Mouse (Mus musculus) heart, embryonic 11.5 days (tissue): ENCODE results near the gene Cd52. TPM values are rescaled to one million over a fixed set of nuclear protein-coding genes. Genes with fewer than 3 reads are reported as not detected.
A peak's percentile ranks its signal among the peaks of the same experiment; 100 is the strongest.

Experiments used
- ATAC-seq: fragments of 200-750 bp; cut with Nextera tagmentation; replicated peaks from 2 replicates; pipeline ENCODE4 v1.8.0; 2017; ENCODE audit warnings: moderate library complexity; ENCODE audit not compliant: insufficient number of reproducible peaks, low FRiP score, low TSS enrichment
- H3K27ac ChIP-seq: fragments of 300-500 bp; sonication (generic); 2 replicates; pipeline ENCODE4 v1.5.1; 2014; ENCODE audit warnings: mild to moderate bottlenecking, low read depth, low read length
- H3K27me3 ChIP-seq: fragments of 300-500 bp; sonication (generic); 2 replicates; pipeline ENCODE4 v1.6.1; 2014; ENCODE audit warnings: mild to moderate bottlenecking, low read length, mixed read lengths; ENCODE audit not compliant: control insufficient read depth, insufficient read depth
- H3K36me3 ChIP-seq: fragments of 300-500 bp; sonication (generic); 2 replicates; pipeline ENCODE4 v1.6.1; 2014; ENCODE audit warnings: mild to moderate bottlenecking, low read length, moderate library complexity, mixed read lengths; ENCODE audit not compliant: control insufficient read depth, insufficient read depth
- H3K4me1 ChIP-seq: fragments of 300-500 bp; sonication (generic); 2 replicates; pipeline ENCODE4 v1.6.1; 2014; ENCODE audit warnings: low read length; ENCODE audit not compliant: control insufficient read depth, insufficient read depth
- H3K4me2 ChIP-seq: fragments of 300-500 bp; sonication (generic); 2 replicates; pipeline ENCODE4 v1.6.1; 2014; ENCODE audit warnings: mild to moderate bottlenecking, moderate library complexity
- H3K4me3 ChIP-seq: fragments of 300-500 bp; sonication (generic); 2 replicates; pipeline ENCODE4 v1.5.1; 2014; ENCODE audit warnings: low read depth, low read length
- H3K9ac ChIP-seq: fragments of 300-500 bp; sonication (generic); 2 replicates; pipeline ENCODE4 v1.6.1; 2014; ENCODE audit warnings: mild to moderate bottlenecking, low read depth, low read length, moderate library complexity
- H3K9me3 ChIP-seq: fragments of 300-500 bp; sonication (generic); replicated peaks from 2 replicates; pipeline ENCODE4 v1.6.1; 2016; ENCODE audit warnings: low read length; ENCODE audit not compliant: control insufficient read depth
- WGBS: fragments of 180-500 bp; shearing (Covaris S2); extraction: QIAGEN DNeasy Blood & Tissue Kit; methylation state at CpG from one replicate; pipeline ENCODE4 v1.1.7; 2014; ENCODE audit not compliant: insufficient replicate concordance; 5-methylcytosine and 5-hydroxymethylcytosine counted together
- polyA plus RNA-seq: library from polyadenylated mRNA; unstranded; fragments of >200 nt; fragmentation: Nextera tagmentation; extraction: Ambion mirVana; gene quantifications from 2 replicates; pipeline ENCODE4 v1.2.1, GENCODE M21; 2014

Cd52 gene
- polyA plus RNA-seq, 1 experiment from 2014 or later = 3.9 TPM

DNA sequence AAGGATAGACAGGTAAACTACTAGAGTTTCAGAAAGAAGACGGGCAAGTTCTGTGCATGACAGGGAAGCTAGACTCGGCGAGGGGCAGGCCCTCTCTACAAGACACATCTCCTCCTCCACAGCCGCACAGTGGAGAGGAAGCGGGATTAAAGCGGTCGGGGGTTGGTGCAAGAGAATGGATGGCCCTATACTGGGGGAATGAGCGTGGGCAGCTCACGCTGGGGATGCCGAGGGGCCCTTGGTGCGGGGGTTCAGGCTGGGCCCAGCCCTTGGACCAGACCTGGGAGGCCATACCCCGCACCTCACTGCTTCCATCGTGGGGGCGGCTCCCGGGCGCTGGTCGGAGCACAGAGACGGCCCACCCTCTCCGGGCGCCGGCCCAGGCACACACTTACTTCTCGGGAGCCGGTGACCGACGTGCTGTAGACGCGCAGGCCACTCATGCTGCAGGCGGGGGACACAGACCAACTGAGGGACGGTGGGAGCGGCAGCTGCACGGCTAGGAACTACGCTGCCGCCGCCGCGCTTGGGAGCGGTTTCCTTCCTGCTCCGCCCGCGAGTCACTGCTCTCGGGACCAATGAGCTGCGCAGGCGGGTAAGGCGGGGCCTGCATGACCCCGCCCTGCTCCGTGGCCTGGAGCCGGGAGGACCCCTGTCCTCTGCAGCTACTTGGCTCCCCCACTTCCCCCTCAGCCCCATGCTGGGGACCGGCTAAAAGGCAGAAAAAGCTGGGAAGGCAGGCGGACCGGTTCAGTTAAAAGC lies 33.5 kb upstream of the Cd52 start, which contains the start of gene Sh3bgrl3:
Gene Sh3bgrl3 (minus strand): TSS at position 569 of the 762 bp plus-strand sequence.
- Histone ChIP-seq H3K9me3 (no peaks in the 10 kb centered on the region), H3K36me3 (peaks cover 3% of the 10 kb centered on the region), H3K4me1 (peaks cover 27% of the 10 kb centered on the region), H3K4me2 (peak within 1 kb of the TSS; percentile 81), H3K9ac (peak within 1 kb of the TSS; percentile 89), H3K27ac (peak within 1 kb of the TSS; percentile 86), H3K27me3 (no peaks in the 10 kb centered on the region), H3K4me3 (peak within 1 kb of the TSS; percentile 89)
- ATAC-seq = peak; percentile 85
- WGBS = 0% methylated on average over 50 of the region's 50 CpGs

DNA sequence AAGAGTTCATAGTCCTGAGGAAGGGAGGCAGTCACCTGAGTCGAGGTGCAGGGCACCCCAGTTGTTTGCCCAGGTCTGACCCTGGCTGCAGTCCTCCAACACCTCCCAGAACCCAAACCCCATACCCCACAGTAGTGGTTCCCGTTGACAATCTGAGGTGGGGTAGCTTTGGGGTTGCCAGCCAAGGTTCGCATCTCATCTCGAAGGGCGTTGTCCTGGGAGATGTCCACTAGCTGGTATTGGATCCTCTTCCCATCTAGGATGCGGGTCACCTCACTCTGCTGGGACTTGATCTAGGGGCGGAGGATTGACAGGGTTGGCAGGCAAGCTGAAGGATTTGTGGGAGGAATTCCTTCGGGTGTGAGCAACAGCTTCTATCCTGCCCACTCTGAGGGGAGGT lies 32.9 kb upstream of the Cd52 start:
- ATAC-seq = no peak

DNA sequence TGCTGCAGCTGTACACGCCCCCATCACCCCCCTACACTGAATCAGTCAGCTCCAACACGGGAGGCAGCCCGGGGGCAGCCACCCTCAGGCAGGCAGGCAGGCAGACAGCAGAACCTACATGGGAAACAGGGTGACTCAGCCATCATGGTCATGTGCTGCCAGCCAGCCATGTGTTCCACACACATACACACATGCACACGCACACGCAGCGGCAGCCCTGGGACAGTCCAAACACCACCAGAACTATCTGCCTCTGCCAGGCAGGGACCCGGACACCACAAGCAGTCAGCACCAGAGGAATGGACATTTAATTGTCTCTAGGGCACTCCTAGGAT lies 32.2 kb upstream of the Cd52 start:
- Histone ChIP-seq H3K4me2 (peak overlapping the region; percentile 81; the same call in 1 of the 2 replicates), H3K27me3 (no peaks in the 10 kb centered on the region), H3K9ac (peak overlapping the region; percentile 46; the same call in 1 of the 2 replicates), H3K36me3 (peaks cover 3% of the 10 kb centered on the region), H3K9me3 (no peaks in the 10 kb centered on the region), H3K4me3 (no peak overlapping the region), H3K27ac (no peak overlapping the region), H3K4me1 (peaks cover 24% of the 10 kb centered on the region)
- WGBS = 83% methylated on average over 7 of the region's 7 CpGs
- ATAC-seq = no peak

More for the DNA sequence above, 32.9 kb upstream of the Cd52 start:
- Histone ChIP-seq H3K27ac (peak overlapping the region; percentile 86; the same call in 1 of the 2 replicates), H3K4me3 (peak overlapping the region; percentile 89), H3K27me3 (no peaks in the 10 kb centered on the region), H3K4me2 (peak overlapping the region; percentile 81), H3K9me3 (no peaks in the 10 kb centered on the region), H3K36me3 (peaks cover 3% of the 10 kb centered on the region), H3K4me1 (peaks cover 27% of the 10 kb centered on the region), H3K9ac (peak overlapping the region; percentile 89)
- 55% methylated on average over 8 of the region's 8 CpGs for WGBS

DNA sequence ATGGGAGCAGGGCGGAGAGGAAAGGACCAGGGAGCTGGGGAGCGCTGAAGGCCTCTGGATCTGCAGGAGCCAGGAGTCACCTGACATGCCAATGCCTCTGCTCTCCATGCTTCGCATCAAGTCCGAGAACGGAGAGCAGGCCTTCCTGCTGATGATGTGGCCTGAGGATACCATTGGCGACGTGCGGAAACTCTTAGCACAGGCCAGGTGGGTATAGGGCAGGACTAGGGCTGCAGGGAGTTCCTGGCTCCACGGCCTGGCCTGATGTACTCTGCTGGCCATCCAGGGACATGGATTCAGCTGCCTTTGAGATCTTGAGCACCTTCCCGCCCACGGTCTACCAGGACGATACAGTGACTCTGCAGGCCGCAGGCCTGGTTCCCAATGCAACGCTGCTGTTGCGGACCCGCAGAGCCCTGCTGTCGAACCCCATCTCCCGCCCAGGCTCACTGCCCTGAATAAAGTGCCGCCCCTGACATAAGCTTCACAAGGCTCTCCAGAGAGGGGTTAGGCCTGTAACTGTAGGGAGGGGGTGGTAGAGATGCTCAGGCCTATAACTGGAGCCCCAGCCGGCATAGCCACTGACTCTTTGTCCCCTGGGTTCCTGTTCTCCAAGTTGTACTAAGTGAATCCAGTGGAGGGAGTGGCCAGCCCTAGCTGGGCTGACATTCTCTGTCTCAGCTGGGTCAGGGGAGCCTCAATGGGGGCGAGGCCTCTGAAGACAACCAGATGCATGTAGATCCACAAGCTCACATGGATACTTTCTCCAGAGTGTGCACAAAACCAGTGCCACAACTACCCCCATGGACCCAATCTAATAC lies 31.6 kb upstream of the Cd52 start:
- H3K4me3 ChIP-seq = no peak overlapping the region
- H3K36me3 ChIP-seq = peaks cover 3% of the 10 kb centered on the region
- no peak overlapping the region for H3K4me2 ChIP-seq
- H3K27ac ChIP-seq = no peak overlapping the region
- H3K4me1 ChIP-seq = peaks cover 24% of the 10 kb centered on the region
- H3K9ac ChIP-seq = peak overlapping the region; percentile 43; the same call in 1 of the 2 replicates
- ATAC-seq = no peak
- H3K9me3 ChIP-seq = no peaks in the 10 kb centered on the region
- no peaks in the 10 kb centered on the region for H3K27me3 ChIP-seq
- 80% methylated on average over 21 of the region's 21 CpGs for WGBS

DNA sequence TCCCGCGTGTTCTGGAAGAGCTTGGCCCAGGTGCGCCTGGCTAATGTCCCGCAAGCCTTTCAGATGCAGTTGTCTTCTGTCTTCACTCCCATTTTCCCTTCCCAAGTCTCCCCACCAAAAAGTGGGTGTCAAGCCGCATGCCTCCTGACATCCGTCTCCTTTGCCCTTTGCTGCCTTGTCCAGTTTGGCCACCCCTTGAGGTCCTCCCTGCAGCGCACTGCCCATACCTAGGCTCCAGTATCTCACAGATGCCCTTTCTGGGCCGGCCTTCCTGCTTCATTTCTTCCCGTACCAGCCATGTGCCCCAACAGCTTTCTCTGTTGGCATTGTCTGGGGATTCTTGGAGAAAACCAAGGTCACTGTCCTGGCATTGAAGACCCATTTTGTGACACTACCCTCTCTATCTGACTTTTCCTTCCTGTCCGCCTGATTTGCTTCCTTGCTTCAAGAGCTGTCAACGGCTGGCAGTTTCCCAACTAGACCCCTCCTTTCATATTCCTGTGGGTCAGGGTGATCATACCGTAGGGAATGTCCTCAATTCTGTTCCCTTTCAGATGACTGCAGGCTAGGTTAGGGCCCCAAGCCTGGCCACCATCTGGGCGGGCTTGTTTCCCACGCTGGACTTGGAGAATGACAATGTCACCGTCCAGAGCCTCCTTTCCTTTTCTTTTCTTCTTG lies 30.6 kb upstream of the Cd52 start:
- Histone ChIP-seq H3K27ac (no peak overlapping the region), H3K4me1 (peaks cover 24% of the 10 kb centered on the region), H3K9ac (no peak overlapping the region), H3K9me3 (no peaks in the 10 kb centered on the region), H3K36me3 (no peaks in the 10 kb centered on the region; the same call in 1 of the 2 replicates), H3K27me3 (no peaks in the 10 kb centered on the region), H3K4me2 (no peak overlapping the region), H3K4me3 (no peak overlapping the region)
- no peak for ATAC-seq
- 78% methylated on average over 15 of the region's 15 CpGs for WGBS

DNA sequence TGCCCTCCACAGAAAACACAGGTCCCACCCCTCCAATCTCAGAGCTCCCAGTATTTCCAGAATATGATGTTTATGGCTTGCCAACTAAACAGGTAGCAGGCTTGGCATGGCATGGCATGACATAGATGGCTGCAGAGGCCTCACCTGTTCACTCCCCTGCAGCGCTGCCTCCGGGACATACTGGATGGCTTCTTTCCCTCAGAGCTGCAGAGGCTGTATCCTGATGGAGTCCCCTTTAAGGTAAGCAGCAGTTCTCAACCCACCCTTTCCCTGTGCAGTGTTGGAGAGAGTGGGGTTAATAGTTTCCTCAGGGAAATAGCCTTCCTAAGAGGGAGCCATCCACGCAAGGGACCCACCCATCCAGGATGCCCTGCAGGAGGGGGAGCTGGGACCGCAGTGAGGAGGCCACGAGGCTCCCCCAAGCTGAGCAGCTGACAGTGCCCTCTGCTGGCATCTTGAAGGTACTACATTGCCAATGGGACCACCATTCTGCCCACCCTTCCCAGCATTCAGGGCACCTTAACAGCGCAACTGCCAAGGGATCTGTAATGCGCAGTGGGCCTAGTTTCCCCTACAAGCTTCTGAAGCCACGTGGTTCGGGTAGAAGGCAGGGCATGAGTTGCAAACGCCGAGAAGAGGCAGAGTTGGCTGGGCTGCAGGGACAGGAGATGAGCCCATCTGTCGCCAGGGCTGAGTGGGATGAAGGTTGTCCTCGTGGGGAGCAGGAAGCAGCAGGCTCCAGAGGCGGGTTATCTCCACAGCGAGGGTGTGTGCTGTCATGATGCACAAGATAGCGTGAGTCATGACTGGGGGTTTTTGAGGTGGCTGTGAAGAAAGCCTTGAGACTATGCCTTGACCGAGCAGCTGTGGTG lies 29.0 kb upstream of the Cd52 start:
- H3K9ac ChIP-seq = no peak overlapping the region; the same call in 1 of the 2 replicates
- peak overlapping the region; percentile 27 for H3K4me2 ChIP-seq
- no peaks in the 10 kb centered on the region for H3K9me3 ChIP-seq

DNA sequence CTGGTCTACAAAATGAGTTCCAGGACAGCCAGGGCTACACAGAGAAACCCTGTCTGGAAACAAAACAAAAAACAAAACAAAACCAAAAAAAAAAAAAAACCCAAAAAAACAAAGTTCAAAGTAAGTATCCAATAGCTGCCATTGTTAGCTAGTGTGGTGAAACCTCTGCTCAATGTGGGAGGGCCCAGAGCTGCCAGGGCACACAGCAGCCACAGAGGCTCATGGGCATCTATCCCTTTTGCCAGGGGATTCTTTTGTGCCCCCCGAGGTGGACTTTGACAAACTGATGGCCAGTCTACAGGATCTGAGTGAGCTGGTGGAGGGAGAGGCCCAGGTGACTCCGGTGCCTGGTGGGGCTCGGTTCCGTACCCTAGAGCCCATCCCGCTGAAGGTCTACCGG lies 28.3 kb upstream of the Cd52 start:
- 90% methylated on average over 6 of the region's 6 CpGs for WGBS

More for the DNA sequence above, 29.0 kb upstream of the Cd52 start:
- peaks cover 15% of the 10 kb centered on the region for H3K4me1 ChIP-seq
- H3K36me3 ChIP-seq = no peaks in the 10 kb centered on the region; the same call in 1 of the 2 replicates
- 18% methylated on average over 17 of the region's 17 CpGs for WGBS
- no peak overlapping the region for H3K27ac ChIP-seq
- no peak for ATAC-seq
- no peaks in the 10 kb centered on the region for H3K27me3 ChIP-seq
- H3K4me3 ChIP-seq = no peak overlapping the region

More for the DNA sequence above, 28.3 kb upstream of the Cd52 start:
- Histone ChIP-seq H3K27ac (no peak overlapping the region), H3K27me3 (no peaks in the 10 kb centered on the region), H3K36me3 (no peaks in the 10 kb centered on the region; the same call in 1 of the 2 replicates), H3K9ac (no peak overlapping the region), H3K9me3 (no peaks in the 10 kb centered on the region), H3K4me3 (no peak overlapping the region), H3K4me2 (no peak overlapping the region), H3K4me1 (peaks cover 15% of the 10 kb centered on the region)
- ATAC-seq = no peak
